Mouse (Mus musculus): ENCODE measurements at regions not wholly inside any gene's neighbourhood (a gene's known extent, or its start where the extent isn't known, plus 50 kb on each side); places are given as distances from the start of the nearest gene placed in this dataset.

GRCm38 (mm10) chr5:64433786-64434185, 277.7 kb downstream of the Tbc1d1 start:
- DNase-seq = no peak
- no peaks in the 10 kb centered on the region for H3K4me1 ChIP-seq (replicated peaks; ENCODE audit: control insufficient read depth, insufficient read depth, low read length)
- no peak overlapping the region for H3K27ac ChIP-seq (ENCODE audit: control insufficient read depth, insufficient read depth, low read length)
- H3K36me3 ChIP-seq (ENCODE audit: control insufficient read depth, insufficient read depth, low read length) = no peaks in the 10 kb centered on the region
- no peak overlapping the region for H3K4me3 ChIP-seq (ENCODE audit: control insufficient read depth, insufficient read depth, low read length)
- TF ChIP-seq POLR2A (IDR thresholded peaks at IDR 0.05; ENCODE audit: control insufficient read depth, extremely low read depth, insufficient read depth, low read length, poor library complexity) (no peak), CTCF (IDR thresholded peaks at IDR 0.05; ENCODE audit: borderline replicate concordance, control insufficient read depth, extremely low read depth, insufficient read depth, low read length, poor library complexity) (no peak)
- 99% methylated on average over 5 of the region's 5 CpGs for WGBS
- H3K27me3 ChIP-seq (ENCODE audit: control insufficient read depth, insufficient read depth, low read length) = no peaks in the 10 kb centered on the region

GRCm38 (mm10) chr5:64435491-64435890, 279.4 kb downstream of the Tbc1d1 start:
- no peaks in the 10 kb centered on the region for H3K4me1 ChIP-seq (replicated peaks; ENCODE audit: control insufficient read depth, insufficient read depth, low read length)
- no peak for DNase-seq
- H3K27ac ChIP-seq (ENCODE audit: control insufficient read depth, insufficient read depth, low read length) = no peak overlapping the region
- TF ChIP-seq POLR2A (IDR thresholded peaks at IDR 0.05; ENCODE audit: control insufficient read depth, extremely low read depth, insufficient read depth, low read length, poor library complexity) = no peak
- TF ChIP-seq CTCF (IDR thresholded peaks at IDR 0.05; ENCODE audit: borderline replicate concordance, control insufficient read depth, extremely low read depth, insufficient read depth, low read length, poor library complexity) = no peak
- H3K4me3 ChIP-seq (ENCODE audit: control insufficient read depth, insufficient read depth, low read length) = no peak overlapping the region
- no peaks in the 10 kb centered on the region for H3K27me3 ChIP-seq (ENCODE audit: control insufficient read depth, insufficient read depth, low read length)
- no peaks in the 10 kb centered on the region for H3K36me3 ChIP-seq (ENCODE audit: control insufficient read depth, insufficient read depth, low read length)
- 65% methylated on average over 3 of the region's 3 CpGs for WGBS

- no peak overlapping the region for H3K4me3 ChIP-seq (ENCODE audit: control insufficient read depth, insufficient read depth, low read length)
- no peaks in the 10 kb centered on the region for H3K4me1 ChIP-seq (replicated peaks; ENCODE audit: control insufficient read depth, insufficient read depth, low read length)
- no peaks in the 10 kb centered on the region for H3K36me3 ChIP-seq (ENCODE audit: control insufficient read depth, insufficient read depth, low read length)
- TF ChIP-seq CTCF (IDR thresholded peaks at IDR 0.05; ENCODE audit: borderline replicate concordance, control insufficient read depth, extremely low read depth, insufficient read depth, low read length, poor library complexity) = no peak
- TF ChIP-seq POLR2A (IDR thresholded peaks at IDR 0.05; ENCODE audit: control insufficient read depth, extremely low read depth, insufficient read depth, low read length, poor library complexity) = no peak
- H3K27ac ChIP-seq (ENCODE audit: control insufficient read depth, insufficient read depth, low read length) = no peak overlapping the region
- WGBS = 89% methylated on average over 2 of the region's 2 CpGs
- H3K27me3 ChIP-seq (ENCODE audit: control insufficient read depth, insufficient read depth, low read length) = no peaks in the 10 kb centered on the region
- DNase-seq = no peak
Measured at GRCm38 (mm10) chr5:64435958-64436357, 279.9 kb downstream of the Tbc1d1 start.

- H3K27ac ChIP-seq (ENCODE audit: control insufficient read depth, insufficient read depth, low read length) = no peak overlapping the region
- H3K4me3 ChIP-seq (ENCODE audit: control insufficient read depth, insufficient read depth, low read length) = no peak overlapping the region
- no peak for DNase-seq
- TF ChIP-seq POLR2A (IDR thresholded peaks at IDR 0.05; ENCODE audit: control insufficient read depth, extremely low read depth, insufficient read depth, low read length, poor library complexity) (no peak), CTCF (IDR thresholded peaks at IDR 0.05; ENCODE audit: borderline replicate concordance, control insufficient read depth, extremely low read depth, insufficient read depth, low read length, poor library complexity) (no peak)
- no peaks in the 10 kb centered on the region for H3K27me3 ChIP-seq (ENCODE audit: control insufficient read depth, insufficient read depth, low read length)
- H3K4me1 ChIP-seq (replicated peaks; ENCODE audit: control insufficient read depth, insufficient read depth, low read length) = no peaks in the 10 kb centered on the region
- H3K36me3 ChIP-seq (ENCODE audit: control insufficient read depth, insufficient read depth, low read length) = no peaks in the 10 kb centered on the region
- WGBS = 90% methylated on average over 5 of the region's 5 CpGs
Measured at GRCm38 (mm10) chr5:64437720-64438119, 281.6 kb downstream of the Tbc1d1 start.

GRCm38 (mm10) chr5:64438446-64439134, 282.5 kb downstream of the Tbc1d1 start:
- 81% methylated on average over 13 of the region's 13 CpGs for WGBS
- TF ChIP-seq CTCF (IDR thresholded peaks at IDR 0.05; ENCODE audit: borderline replicate concordance, control insufficient read depth, extremely low read depth, insufficient read depth, low read length, poor library complexity) = no peak
- TF ChIP-seq POLR2A (IDR thresholded peaks at IDR 0.05; ENCODE audit: control insufficient read depth, extremely low read depth, insufficient read depth, low read length, poor library complexity) = no peak
- Histone ChIP-seq H3K4me1 (replicated peaks; ENCODE audit: control insufficient read depth, insufficient read depth, low read length) (no peaks in the 10 kb centered on the region), H3K4me3 (ENCODE audit: control insufficient read depth, insufficient read depth, low read length) (no peak overlapping the region), H3K27me3 (ENCODE audit: control insufficient read depth, insufficient read depth, low read length) (no peaks in the 10 kb centered on the region), H3K36me3 (ENCODE audit: control insufficient read depth, insufficient read depth, low read length) (no peaks in the 10 kb centered on the region), H3K27ac (ENCODE audit: control insufficient read depth, insufficient read depth, low read length) (no peak overlapping the region)
- no peak for DNase-seq

GRCm38 (mm10) chr5:64447847-64448246, 291.7 kb downstream of the Tbc1d1 start:
- TF ChIP-seq CTCF (IDR thresholded peaks at IDR 0.05; ENCODE audit: borderline replicate concordance, control insufficient read depth, extremely low read depth, insufficient read depth, low read length, poor library complexity) (no peak), POLR2A (IDR thresholded peaks at IDR 0.05; ENCODE audit: control insufficient read depth, extremely low read depth, insufficient read depth, low read length, poor library complexity) (no peak)
- no peaks in the 10 kb centered on the region for H3K36me3 ChIP-seq (ENCODE audit: control insufficient read depth, insufficient read depth, low read length)
- H3K27me3 ChIP-seq (ENCODE audit: control insufficient read depth, insufficient read depth, low read length) = no peaks in the 10 kb centered on the region
- no peak overlapping the region for H3K27ac ChIP-seq (ENCODE audit: control insufficient read depth, insufficient read depth, low read length)
- WGBS = 55% methylated on average over 4 of the region's 4 CpGs
- no peak for DNase-seq
- no peak overlapping the region for H3K4me3 ChIP-seq (ENCODE audit: control insufficient read depth, insufficient read depth, low read length)
- H3K4me1 ChIP-seq (replicated peaks; ENCODE audit: control insufficient read depth, insufficient read depth, low read length) = no peaks in the 10 kb centered on the region

Data from thymus, adult 2 months (tissue).